Comparison of ENCODE assay signal across 13 mouse cellular contexts in the genomic region with DNA sequence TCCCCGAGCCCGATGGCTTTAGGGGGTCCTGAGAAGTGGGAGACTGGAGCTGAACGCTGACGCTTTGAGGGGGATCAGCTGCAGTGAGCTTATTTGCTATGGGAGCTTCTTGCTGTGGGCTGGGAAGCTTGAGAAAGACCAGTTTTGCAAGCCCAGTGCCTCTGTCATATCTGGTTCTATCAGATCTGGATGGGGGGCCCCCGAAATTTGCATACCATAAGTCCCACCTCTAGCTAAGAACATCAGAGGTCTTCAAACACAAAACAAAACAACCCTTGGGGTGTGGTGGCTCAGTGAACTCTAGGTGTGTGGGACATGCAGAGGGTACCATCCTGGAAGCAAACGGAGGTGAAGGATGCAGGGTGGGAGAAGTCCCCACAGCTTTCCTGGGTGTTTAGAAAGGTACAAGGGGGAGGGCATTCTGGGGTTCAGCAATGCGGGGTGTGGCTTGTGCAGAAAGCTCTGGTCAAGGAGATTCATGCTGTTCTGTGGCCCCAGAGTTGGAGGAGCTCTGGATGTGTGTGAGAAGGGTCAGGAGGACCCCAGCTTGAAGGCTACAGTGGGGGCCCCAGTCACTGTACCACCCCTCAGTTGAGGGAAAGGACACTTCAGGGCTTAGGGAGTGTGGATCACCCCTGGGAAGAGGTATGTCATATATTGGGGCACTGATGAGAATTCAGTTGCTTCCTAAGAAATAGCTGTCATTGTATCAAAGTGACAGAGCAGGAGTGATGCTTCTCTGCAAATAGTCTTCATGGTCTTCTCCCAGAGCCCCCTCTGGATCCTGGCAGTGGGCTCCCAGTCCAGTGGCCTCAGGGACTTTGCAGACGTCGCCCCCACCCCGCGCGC.
A peak's percentile ranks its signal among the peaks of the same experiment; 100 is the strongest.
DNase-seq lines count a peak whose midpoint lies in the region; ATAC-seq and TF ChIP-seq lines count a peak whose summit lies in the region.
"Had no signal": no experiment of that assay in that cellular context is flagged by ENCODE, and none has a peak within 500 bp of the region (broad histone marks: within the 10 kb centered on the region; RNA-seq: fewer than 3 reads in every experiment).

No protein-coding gene starts in this region.

- peak overlapping the region; percentile 25; the same call in 1 of the 2 replicates for H3K4me3 ChIP-seq in hindbrain, embryonic 10.5 days
- no peak overlapping the region for H3K4me3 ChIP-seq in hindbrain, embryonic 11.5 days (ENCODE audit: low read depth, low read length)
- H3K4me3 ChIP-seq in CH12.LX (replicated peaks in 1 of 3; ENCODE audit: low read depth in 2 of 3, low read length in 2 of 3, poor library complexity in 1 of 3), result no peak overlapping the region
- H3K4me3 ChIP-seq in limb, embryonic 15.5 days, result peak overlapping the region; percentile 18

- no peaks in the 10 kb centered on the region for H3K79me2 ChIP-seq in CH12.LX (replicated peaks; ENCODE audit: control insufficient read depth, extremely low read depth, insufficient read depth, poor library complexity, severe bottlenecking)

- H3K9me3 ChIP-seq in hindbrain, embryonic 10.5 days, result no peaks in the 10 kb centered on the region
- H3K9me3 ChIP-seq in hindbrain, embryonic 11.5 days (ENCODE audit: control insufficient read depth, low read length), result no peaks in the 10 kb centered on the region
- H3K9me3 ChIP-seq in CH12.LX (replicated peaks; ENCODE audit: low read length), result no peaks in the 10 kb centered on the region
- no peaks in the 10 kb centered on the region for H3K9me3 ChIP-seq in limb, embryonic 15.5 days

- no peak for ATAC-seq in hindbrain, embryonic 11.5 days (ENCODE audit: low FRiP score)
- no peak for ATAC-seq in limb, embryonic 15.5 days (ENCODE audit: insufficient number of reproducible peaks, low FRiP score, low TSS enrichment, low read depth)
- ATAC-seq: midbrain, embryonic 16.5 days had no signal

- TF ChIP-seq RAD21 in CH12.LX (IDR thresholded peaks at IDR 0.05; ENCODE audit: low read depth, low read length), result no peak

- no peak for TF ChIP-seq EP300 in CH12.LX (IDR thresholded peaks at IDR 0.05; ENCODE audit: low read length)

- WGBS in hindbrain, embryonic 10.5 days, result 43% methylated on average over 12 of the region's 12 CpGs
- WGBS in hindbrain, embryonic 11.5 days, result 39% methylated on average over 12 of the region's 12 CpGs
- 31% methylated on average over 11 of the region's 12 CpGs for WGBS in limb, embryonic 15.5 days

- dilution Hi-C loops in CH12.LX (cut with MboI; ENCODE audit: extremely low pct_ligation_motif_present, extremely low pct_unique_long_range_greater_than_20kb, low sequenced_read_pairs), result no loop called here

- no peak overlapping the region for H3K4me2 ChIP-seq in hindbrain, embryonic 11.5 days (replicated peaks; ENCODE audit: low read depth, low read length)
- peak overlapping the region; percentile 27; the same call in 1 of the 2 replicates for H3K4me2 ChIP-seq in CH12.LX (ENCODE audit: insufficient read depth, low read depth, poor library complexity, severe bottlenecking)
- peak overlapping the region; percentile 27; the same call in 1 of the 2 replicates for H3K4me2 ChIP-seq in limb, embryonic 15.5 days

- TF ChIP-seq CTCF in CH12.LX (conservative IDR thresholded peaks at IDR 0.05 in 1 of 2, IDR thresholded peaks at IDR 0.05 in 1 of 2; ENCODE audit: low read depth in 2 of 2, low read length in 2 of 2), result no peak

- H3K36me3 ChIP-seq in hindbrain, embryonic 10.5 days, result no peaks in the 10 kb centered on the region
- H3K36me3 ChIP-seq in hindbrain, embryonic 11.5 days (ENCODE audit: control insufficient read depth, insufficient read depth, low read length), result no peaks in the 10 kb centered on the region
- no peaks in the 10 kb centered on the region for H3K36me3 ChIP-seq in CH12.LX (replicated peaks in 1 of 2; ENCODE audit: control insufficient read depth in 1 of 2, insufficient read depth in 1 of 2, low read length in 1 of 2)
- H3K36me3 ChIP-seq in limb, embryonic 15.5 days, result no peaks in the 10 kb centered on the region

- no peak overlapping the region for H3K9ac ChIP-seq in hindbrain, embryonic 11.5 days (ENCODE audit: low read depth, low read length)
- no peak overlapping the region for H3K9ac ChIP-seq in CH12.LX (ENCODE audit: insufficient read depth, low read depth)
- no peak overlapping the region for H3K9ac ChIP-seq in limb, embryonic 15.5 days

- in situ Hi-C loops in CH12.LX (cut with MboI; ENCODE audit: low pct_ligation_motif_present, low pct_unique_long_range_greater_than_20kb, low sequenced_read_pairs), result loop anchor here (10.0 kb wide), 1 partner anchor 155 kb away; the partner anchor contains the start of gene Kansl1

- DNase-seq in hindbrain, embryonic 10.5 days (ENCODE audit: low spot score), result no peak
- DNase-seq in hindbrain, embryonic 11.5 days (ENCODE audit: low spot score), result no peak
- DNase-seq in CH12.LX (ENCODE audit: extremely low read depth), result no peak
- peak; percentile 39 for DNase-seq in c-Kit-positive CD71-positive TER-119-negative erythroid progenitor cells, embryonic 14.5 days (ENCODE audit: low read depth)
- no peak for DNase-seq in testis, postnatal 10 days (ENCODE audit: low spot score)
- no peak for DNase-seq in adrenal gland, adult (ENCODE audit: inconsistent age in 2 of 2, low spot score in 1 of 2)
- no peak for DNase-seq in kidney, adult 8-10 months
- DNase-seq: adrenal gland, adult 2 months; cerebellum, adult 9-11 months; gastrocnemius, postnatal 36 days; kidney, adult 18-20 months had no signal

- H3K27ac ChIP-seq in hindbrain, embryonic 10.5 days, result no peak overlapping the region
- no peak overlapping the region for H3K27ac ChIP-seq in hindbrain, embryonic 11.5 days (ENCODE audit: low read depth, low read length)
- H3K27ac ChIP-seq in CH12.LX (ENCODE audit: insufficient read depth, low read depth), result no peak overlapping the region
- peak overlapping the region; percentile 61 for H3K27ac ChIP-seq in limb, embryonic 15.5 days

- peaks cover 29% of the 10 kb centered on the region for H3K27me3 ChIP-seq in hindbrain, embryonic 10.5 days (ENCODE audit: insufficient read depth, poor library complexity, severe bottlenecking)
- H3K27me3 ChIP-seq in hindbrain, embryonic 11.5 days (ENCODE audit: control insufficient read depth, insufficient read depth, low read length), result no peaks in the 10 kb centered on the region
- no peaks in the 10 kb centered on the region for H3K27me3 ChIP-seq in CH12.LX (replicated peaks)
- H3K27me3 ChIP-seq in limb, embryonic 15.5 days, result peaks cover 14% of the 10 kb centered on the region

- peaks cover 4% of the 10 kb centered on the region; the same call in 1 of the 2 replicates for H3K4me1 ChIP-seq in hindbrain, embryonic 10.5 days (replicated peaks)
- H3K4me1 ChIP-seq in hindbrain, embryonic 11.5 days (replicated peaks; ENCODE audit: control insufficient read depth, insufficient read depth, low read length), result no peaks in the 10 kb centered on the region; the same call in 1 of the 2 replicates
- H3K4me1 ChIP-seq in CH12.LX (ENCODE audit: control insufficient read depth in 1 of 2, insufficient read depth in 2 of 2), result peaks cover 2 to 12% of the 10 kb centered on the region in 2 experiments; a peak in 2 of 4 replicates
- peaks cover 4% of the 10 kb centered on the region; the same call in 1 of the 2 replicates for H3K4me1 ChIP-seq in limb, embryonic 15.5 days

- TF ChIP-seq POLR2A in CH12.LX (IDR thresholded peaks at IDR 0.05; ENCODE audit: low read depth, low read length), result no peak

TF ChIP-seq in CH12.LX, 34 proteins besides CTCF, POLR2A, EP300 and RAD21:
- TF ChIP-seq ELF1 (IDR thresholded peaks at IDR 0.05; ENCODE audit: low read depth, low read length), result no peak
- TF ChIP-seq MEF2A (IDR thresholded peaks at IDR 0.05; ENCODE audit: borderline replicate concordance, low read depth, low read length), result no peak
- TF ChIP-seq NELFE (IDR thresholded peaks at IDR 0.05; ENCODE audit: low read depth, low read length), result no peak
- no peak for TF ChIP-seq CHD1 (IDR thresholded peaks at IDR 0.05; ENCODE audit: low read depth, low read length)
- no peak for TF ChIP-seq ZC3H11A (IDR thresholded peaks at IDR 0.05; ENCODE audit: low read depth, low read length)
- TF ChIP-seq KAT2A (IDR thresholded peaks at IDR 0.05; ENCODE audit: insufficient replicate concordance, low read length), result no peak
- no peak for TF ChIP-seq USF1 (IDR thresholded peaks at IDR 0.05; ENCODE audit: low read depth, low read length)
- no peak for TF ChIP-seq GABPA (IDR thresholded peaks at IDR 0.05; ENCODE audit: insufficient replicate concordance, low read depth, low read length)
- no peak for TF ChIP-seq TBP (conservative IDR thresholded peaks at IDR 0.05; ENCODE audit: low read depth, low read length)
- TF ChIP-seq IRF4 (IDR thresholded peaks at IDR 0.05; ENCODE audit: low read depth, low read length), result no peak
- no peak for TF ChIP-seq ZKSCAN1 (IDR thresholded peaks at IDR 0.05; ENCODE audit: borderline replicate concordance, low read depth, low read length)
- no peak for TF ChIP-seq UBTF (IDR thresholded peaks at IDR 0.05; ENCODE audit: low read depth, low read length)
- TF ChIP-seq USF2 (conservative IDR thresholded peaks at IDR 0.05; ENCODE audit: low read depth, low read length), result no peak
- TF ChIP-seq MAFK (IDR thresholded peaks at IDR 0.05; ENCODE audit: insufficient replicate concordance, low read length), result no peak
- no peak for TF ChIP-seq SIN3A (IDR thresholded peaks at IDR 0.05; ENCODE audit: low read length)
- TF ChIP-seq TCF12 (IDR thresholded peaks at IDR 0.05; ENCODE audit: low read depth, low read length), result no peak
- no peak for TF ChIP-seq E2F4 (IDR thresholded peaks at IDR 0.05; ENCODE audit: insufficient replicate concordance, low read depth, low read length)
- no peak for TF ChIP-seq MXI1 (IDR thresholded peaks at IDR 0.05; ENCODE audit: low read depth, low read length)
- no peak for TF ChIP-seq POLR2AphosphoS2 (IDR thresholded peaks at IDR 0.05; ENCODE audit: low read depth, low read length)

Comparison
In these comparisons a context has a peak if more than half of its experiments do, and no peak if none do; other contexts are left out.
1. H3K4me3 ChIP-seq: peak in hindbrain, embryonic 10.5 days (single experiment) and limb, embryonic 15.5 days (single experiment); none in hindbrain, embryonic 11.5 days (single experiment) and CH12.LX (0 of 3).